Mouse (Mus musculus): ENCODE measurements around the gene Abcc6.
"Not testable (repeated sequence)": the region's sequence is repeated elsewhere in the genome, so short reads cannot be mapped to it uniquely, and the experiment has no call there.

The Abcc6 gene

GRCm38 (mm10) chr7:46028681-46029080 lies 1.4 kb downstream of the Abcc6 start:
- no peak for DNase-seq (ENCODE audit: low spot score in 2 of 2)

GRCm38 (mm10) chr7:46025436-46025835 lies 4.7 kb downstream of the Abcc6 start:
- no peak for DNase-seq (ENCODE audit: low spot score in 2 of 2)

DNA sequence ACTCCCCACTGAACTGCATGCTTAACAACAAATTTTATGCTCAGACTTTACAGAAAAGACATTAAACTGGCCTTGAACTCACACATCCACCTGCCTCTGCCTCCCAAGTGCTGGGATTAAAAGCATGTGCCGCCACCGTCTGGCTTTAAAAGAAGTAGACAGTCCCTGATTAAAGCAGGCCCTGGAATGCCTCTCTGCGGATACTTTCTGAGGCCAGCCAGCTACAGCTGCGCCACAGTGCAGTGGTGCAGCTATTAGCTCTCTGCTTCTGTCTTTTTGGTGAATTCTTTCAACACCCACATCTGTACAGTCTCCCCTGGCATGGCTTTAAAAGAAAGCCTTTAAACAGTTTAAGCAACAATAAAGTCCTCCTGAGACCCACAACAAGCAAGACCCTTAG lies 8.2 kb downstream of the Abcc6 start:
- DNase-seq (ENCODE audit: low spot score in 2 of 2) = no peak

DNA sequence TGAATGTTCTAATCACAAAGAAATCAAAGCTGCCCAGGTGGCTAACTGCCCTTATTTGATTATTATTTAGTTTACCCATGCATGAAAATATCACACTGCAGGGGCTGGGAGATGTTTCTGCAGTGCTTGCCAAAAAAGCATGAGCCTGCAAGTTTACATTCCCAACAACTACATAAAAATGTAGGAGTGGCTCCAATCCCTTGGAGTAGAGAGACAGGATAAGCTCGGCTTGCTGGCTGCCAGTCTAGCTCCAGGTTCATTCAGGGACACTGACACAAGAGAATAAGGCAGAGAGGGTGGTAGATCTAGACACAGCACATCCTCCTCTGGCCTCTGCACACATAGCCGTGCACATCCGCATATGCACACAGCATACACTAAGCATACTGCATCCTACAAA lies 10.5 kb downstream of the Abcc6 start:
- DNase-seq (ENCODE audit: low spot score in 2 of 2) = peak in 1 of 2 experiments; percentile 18

DNA sequence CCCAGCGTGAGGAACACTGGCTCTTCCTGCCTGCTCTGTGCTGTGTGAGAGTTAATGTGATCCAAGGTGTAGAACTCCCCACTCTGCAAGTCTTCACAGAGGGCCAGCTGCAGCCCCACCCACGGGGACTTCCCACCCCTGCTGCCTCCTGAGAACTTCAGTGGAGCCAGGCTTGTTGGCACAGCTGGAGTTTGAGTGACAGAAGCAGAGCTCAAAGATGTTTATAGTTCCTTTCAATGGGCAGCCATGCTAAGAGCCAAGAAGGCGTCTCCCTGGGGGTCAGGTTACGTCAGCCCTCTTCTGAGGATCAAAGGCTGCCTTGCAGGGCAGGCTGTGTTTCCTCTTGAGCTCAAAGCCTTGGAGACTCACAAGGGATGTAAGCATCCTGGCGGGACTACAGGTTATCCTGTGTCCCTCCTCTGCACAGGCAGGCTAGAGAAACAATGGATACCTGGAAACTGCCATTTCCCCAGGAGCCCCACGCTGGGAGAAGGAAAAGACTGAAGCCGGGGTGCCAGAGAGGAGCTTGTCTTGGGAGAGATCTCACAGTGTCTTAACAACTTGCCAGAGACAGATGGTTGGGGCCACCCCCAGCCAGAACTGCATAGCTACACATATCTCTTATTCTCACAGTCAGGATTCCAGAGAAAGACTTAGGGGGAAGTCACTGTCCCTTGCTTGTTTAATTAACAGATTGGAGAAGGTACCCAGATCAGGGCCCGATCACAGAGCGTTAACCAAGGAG lies 16.7 kb downstream of the Abcc6 start:
- peak; percentile 52 for DNase-seq (ENCODE audit: low spot score in 2 of 2)

DNA sequence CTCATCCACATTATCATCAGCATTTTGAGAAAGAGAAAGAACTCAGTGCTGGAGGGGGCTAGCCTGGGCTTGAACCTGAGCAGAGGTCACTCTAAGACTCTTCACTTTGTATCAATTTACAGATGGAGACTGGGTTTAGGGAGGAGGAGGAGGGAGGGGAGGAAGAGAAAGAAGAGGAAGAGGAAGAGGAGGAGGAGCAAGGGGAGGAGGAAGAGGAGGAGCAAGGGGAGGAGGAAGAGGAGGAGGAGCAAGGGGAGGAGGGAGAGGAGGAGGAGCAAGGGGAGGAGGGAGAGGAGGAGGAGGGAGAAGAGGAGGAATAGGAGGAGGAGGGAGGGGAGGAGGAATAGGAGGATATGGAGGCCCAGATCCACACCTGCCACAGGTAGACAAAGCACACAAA lies 18.0 kb downstream of the Abcc6 start:
- DNase-seq (ENCODE audit: low spot score in 2 of 2) = no peak

DNA sequence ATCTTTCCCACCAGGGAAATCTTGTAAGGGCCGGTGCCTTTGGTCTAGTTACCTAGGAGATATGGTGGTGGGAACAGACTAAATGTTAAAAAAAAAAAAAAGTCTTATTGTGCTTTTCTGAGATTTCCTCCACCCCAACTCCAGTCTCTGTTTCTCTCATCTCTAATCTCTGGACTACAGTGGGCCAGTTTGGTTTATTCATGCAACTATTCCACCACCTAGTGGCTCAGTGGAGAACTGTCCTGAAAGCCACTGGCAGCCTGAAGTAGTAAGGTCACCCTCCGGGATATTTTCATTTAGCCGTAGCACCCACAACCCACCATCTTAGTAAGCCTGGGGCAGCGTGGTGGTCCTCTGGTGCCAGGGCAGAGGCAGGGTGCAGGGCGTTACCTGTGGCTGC lies 20.5 kb downstream of the Abcc6 start:
- DNase-seq (ENCODE audit: low spot score in 2 of 2) = peak; percentile 80 to 86

- no peak for DNase-seq (ENCODE audit: low spot score in 2 of 2)
Observed at GRCm38 (mm10) chr7:46002748-46003147, 27.4 kb downstream of the Abcc6 start.

DNA sequence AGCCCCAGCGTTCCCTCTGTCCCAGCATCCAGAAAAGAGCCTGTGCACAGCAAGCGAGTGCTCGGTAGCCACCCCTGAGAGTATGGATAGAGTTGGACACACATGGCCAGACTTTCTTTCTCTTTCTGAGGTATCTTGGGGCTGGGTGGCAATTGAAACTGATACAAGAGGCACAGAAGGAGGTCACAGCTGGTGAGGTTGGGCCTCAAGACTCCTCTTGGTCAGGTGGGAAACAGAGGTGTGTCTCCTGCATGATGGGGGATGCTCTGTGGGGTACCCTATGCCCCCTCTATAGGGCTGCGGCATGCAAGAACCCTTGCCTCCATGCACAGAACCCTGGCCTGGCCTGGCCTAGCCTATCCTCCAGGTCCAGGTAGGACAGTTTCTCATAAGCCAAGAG lies 29.5 kb downstream of the Abcc6 start:
- no peak for DNase-seq (ENCODE audit: low spot score in 2 of 2)

DNA sequence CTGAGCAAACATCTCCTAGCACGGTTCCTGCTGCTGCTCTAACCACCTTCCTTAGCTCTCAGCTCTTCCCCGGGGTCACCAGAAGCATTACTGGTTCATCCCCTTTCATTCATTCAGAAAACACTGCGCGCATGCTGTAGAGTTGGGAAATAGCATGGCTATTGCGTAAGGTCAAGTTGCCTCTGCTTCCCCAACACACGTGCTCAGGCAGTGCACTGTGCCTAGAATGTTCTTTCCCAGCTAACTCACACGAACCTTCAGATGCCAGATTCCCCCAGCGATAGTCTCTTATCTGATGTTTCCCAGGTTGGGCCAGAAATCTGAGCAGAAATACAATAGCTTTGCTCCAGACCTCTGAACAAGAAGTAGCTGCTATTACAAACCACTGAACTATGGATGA lies 37.6 kb downstream of the Abcc6 start:
- DNase-seq (ENCODE audit: low spot score in 2 of 2) = no peak

DNA sequence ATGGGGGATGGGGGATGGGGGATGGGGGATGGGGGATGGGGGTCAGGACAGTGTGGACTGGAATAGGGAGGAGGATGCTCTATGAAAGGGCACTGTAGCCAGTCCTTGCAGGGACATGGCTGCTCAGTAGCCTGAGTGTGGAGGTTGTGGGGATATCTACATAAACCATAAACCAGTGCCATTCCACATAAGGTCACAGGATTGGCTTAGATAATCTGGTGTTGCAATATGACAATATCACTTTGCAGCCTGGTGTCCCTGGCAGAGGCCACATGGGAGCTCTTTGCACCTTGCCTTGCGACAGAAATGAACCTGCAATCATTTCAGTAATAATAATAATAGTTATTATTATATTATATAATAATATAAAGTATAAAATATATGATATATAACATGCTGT lies 41.8 kb downstream of the Abcc6 start:
- DNase-seq (ENCODE audit: low spot score in 2 of 2) = no peak

DNA sequence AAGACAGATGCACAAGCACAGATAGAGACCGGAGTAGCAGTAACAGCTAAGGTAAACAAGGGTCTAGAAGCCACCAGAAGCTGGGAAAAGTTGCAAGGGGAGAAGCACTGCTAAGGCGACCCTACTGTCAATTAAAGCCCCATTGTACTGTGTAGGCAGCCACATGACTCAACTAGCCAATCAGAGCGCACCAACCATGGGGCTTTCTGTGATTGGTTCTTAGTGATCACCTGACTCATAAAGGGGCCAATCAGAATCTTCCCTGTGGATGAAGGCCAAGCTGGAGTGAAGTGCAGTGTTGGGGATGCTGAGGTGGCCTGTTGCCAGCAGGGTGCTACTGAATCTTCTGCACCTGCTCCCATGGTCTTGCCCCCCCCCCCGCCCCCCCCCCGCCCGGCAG lies 43.2 kb downstream of the Abcc6 start:
- no peak for DNase-seq (ENCODE audit: low spot score in 2 of 2)

- no peak for DNase-seq (ENCODE audit: low spot score in 2 of 2)
Observed at GRCm38 (mm10) chr7:45981612-45982011, 48.5 kb downstream of the Abcc6 start.

- DNase-seq (ENCODE audit: low spot score in 2 of 2) = no peak
Observed at GRCm38 (mm10) chr7:45974512-45974911, 55.6 kb downstream of the Abcc6 start.

GRCm38 (mm10) chr7:45974103-45974502 lies 56.0 kb downstream of the Abcc6 start:
- DNase-seq (ENCODE audit: low spot score in 2 of 2) = no peak

GRCm38 (mm10) chr7:45973271-45973687 lies 56.8 kb downstream of the Abcc6 start:
- no peak for DNase-seq (ENCODE audit: low spot score in 2 of 2)

- no peak for DNase-seq (ENCODE audit: low spot score in 2 of 2)
Observed at GRCm38 (mm10) chr7:45971831-45972723, 58.0 kb downstream of the Abcc6 start.

DNA sequence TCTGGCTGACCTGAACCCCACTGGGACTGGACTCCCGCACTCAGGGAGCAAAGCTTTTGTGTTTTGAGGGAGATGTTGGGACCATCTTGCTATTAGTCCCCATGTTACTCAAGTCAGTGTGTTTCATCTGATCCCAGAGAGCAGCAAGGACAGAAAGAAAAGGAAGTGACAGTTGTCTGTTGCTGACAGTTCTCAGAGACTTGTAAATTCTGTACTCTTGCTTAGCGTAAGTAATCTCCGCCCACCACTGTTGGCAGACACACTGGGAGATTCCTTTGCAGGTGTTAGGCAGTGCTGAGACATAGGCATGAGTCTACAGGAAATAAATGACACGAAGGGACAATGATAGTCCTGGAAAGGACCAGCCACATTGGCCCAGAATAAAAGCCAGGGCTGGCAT lies 73.5 kb downstream of the Abcc6 start:
- DNase-seq (ENCODE audit: low spot score in 2 of 2) = peak in 1 of 2 experiments; percentile 20

DNA sequence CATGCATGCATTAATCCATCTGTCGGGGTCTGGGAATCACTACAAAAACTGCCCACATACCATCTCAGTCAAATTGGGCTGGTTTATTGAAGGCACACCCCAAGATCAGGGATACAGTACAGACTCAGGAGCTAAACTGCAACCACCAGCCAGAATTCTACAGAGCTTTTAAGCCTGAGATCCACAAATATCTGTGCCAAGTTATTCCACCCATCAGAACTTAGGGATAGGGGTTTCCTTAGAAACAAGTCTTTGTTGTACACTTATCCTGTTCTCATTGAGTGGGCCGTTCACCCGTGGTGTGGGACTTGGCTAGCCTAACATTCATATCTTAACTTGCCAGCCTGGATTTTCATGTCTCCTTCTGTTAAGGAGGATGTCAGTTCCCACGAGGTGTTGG lies 81.0 kb downstream of the Abcc6 start:
- DNase-seq (ENCODE audit: low spot score in 2 of 2) = peak; percentile 26 to 28

- not testable (repeated sequence) for DNase-seq (ENCODE audit: low spot score in 2 of 2)
Observed at GRCm38 (mm10) chr7:45943280-45943679, 86.8 kb downstream of the Abcc6 start.

DNA sequence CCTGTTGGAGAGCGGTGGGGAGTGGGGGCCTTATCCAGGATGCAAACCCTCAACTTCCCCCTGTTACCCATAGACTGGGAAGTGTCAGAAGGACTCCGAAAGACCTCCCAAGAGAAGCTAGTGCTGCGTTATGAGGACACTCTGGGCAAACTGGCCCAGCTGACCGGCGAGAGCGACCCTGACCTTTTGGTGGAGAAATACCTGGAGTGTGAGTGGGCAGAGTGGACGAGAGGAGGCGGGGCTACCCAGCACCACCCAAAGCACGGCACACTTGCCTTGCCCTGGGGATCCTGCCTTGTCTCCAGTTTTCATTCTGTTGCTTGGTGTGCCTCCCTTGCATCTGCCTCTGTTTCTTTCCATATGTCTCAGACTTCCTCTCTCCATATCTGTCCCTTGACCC lies 88.1 kb downstream of the Abcc6 start:
- no peak for DNase-seq (ENCODE audit: low spot score in 2 of 2)

DNA sequence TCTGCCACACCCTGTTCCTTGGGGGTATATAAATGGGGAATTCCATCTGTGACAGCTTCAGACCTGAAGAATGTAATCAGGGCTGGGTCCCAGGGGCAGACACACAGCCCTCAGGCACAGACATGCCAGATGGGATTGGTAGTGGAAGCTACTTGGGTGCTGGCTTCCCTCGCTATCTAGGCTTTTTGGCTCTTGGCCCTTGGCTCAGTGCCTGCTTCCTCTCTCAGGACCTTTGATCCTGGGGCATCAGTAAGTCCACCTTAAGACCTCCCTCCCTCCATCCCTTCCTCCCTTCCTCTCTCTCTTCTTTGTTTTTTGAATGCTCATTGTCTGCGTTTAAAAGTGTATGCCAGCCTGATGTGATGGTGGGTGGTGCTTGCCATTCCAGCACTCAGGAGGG lies 90.3 kb downstream of the Abcc6 start:
- DNase-seq (ENCODE audit: low spot score in 2 of 2) = no peak

DNA sequence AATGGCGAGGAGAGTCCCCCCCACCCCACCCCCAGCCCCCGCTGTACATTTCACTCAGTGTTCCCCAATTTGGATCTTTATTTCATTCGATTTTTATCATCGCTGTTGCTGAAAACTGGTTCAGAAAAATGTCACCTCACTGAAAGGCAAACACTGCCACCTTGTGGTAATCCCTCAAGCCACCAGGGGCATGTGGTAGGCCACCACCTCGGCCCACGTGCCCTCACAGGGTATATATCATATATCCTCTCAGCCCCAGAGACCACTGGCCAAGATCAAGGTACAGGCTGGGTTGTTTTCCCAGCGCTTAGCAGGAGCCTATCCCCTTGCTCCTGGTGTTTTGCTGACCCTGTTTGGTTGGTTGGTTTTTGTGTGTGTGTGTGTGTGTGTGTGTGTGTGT lies 95.0 kb downstream of the Abcc6 start:
- DNase-seq (ENCODE audit: low spot score in 2 of 2) = peak; percentile 58 to 67

Measured in right cerebral cortex, adult 2 months (tissue).